Mouse (Mus musculus): Measurements from ENCODE around the gene Ankrd63. TPM values are rescaled to one million over a fixed set of nuclear protein-coding genes. Genes with fewer than 3 reads are reported as not detected.
A peak's percentile ranks its signal among the peaks of the same experiment; 100 is the strongest.

Gene Ankrd63
- polyA plus RNA-seq (2016; fragmentation: Nextera tagmentation; extraction: Ambion mirVana) = not detected in 2 replicates

- peaks cover 54% of the 10 kb centered on the region for H3K4me1 ChIP-seq (replicated peaks)
- H3K27ac ChIP-seq = peak within 1 kb of the TSS; percentile 30; the same call in 1 of the 2 replicates
- H3K9me3 ChIP-seq = no peaks in the 10 kb centered on the region
- no peaks in the 10 kb centered on the region for H3K36me3 ChIP-seq
- peak; percentile 38 for DNase-seq (ENCODE audit: low spot score)
- H3K27me3 ChIP-seq (ENCODE audit: insufficient read depth, poor library complexity, severe bottlenecking) = peaks cover 100% of the 10 kb centered on the region
- H3K4me3 ChIP-seq = peak within 1 kb of the TSS; percentile 53
- WGBS = under 1% methylated on average over 50 of the region's 50 CpGs
These were observed at the start of gene Ankrd63 for GRCm38 (mm10) chr2:118703913-118704730. Gene Ankrd63, minus strand, starts transcription at chr2:118703963.

- Histone ChIP-seq H3K9me3 (no peaks in the 10 kb centered on the region), H3K4me1 (replicated peaks) (peaks cover 36% of the 10 kb centered on the region), H3K27ac (no peak overlapping the region), H3K36me3 (peaks cover 25% of the 10 kb centered on the region; the same call in 1 of the 2 replicates), H3K4me3 (no peak overlapping the region), H3K27me3 (ENCODE audit: insufficient read depth, poor library complexity, severe bottlenecking) (peaks cover 35% of the 10 kb centered on the region)
- no peak for DNase-seq (ENCODE audit: low spot score)
- WGBS = 76% methylated on average over 4 of the region's 4 CpGs
These were observed 49.0 kb upstream of the Ankrd63 start for GRCm38 (mm10) chr2:118752792-118753108.

GRCm38 (mm10) chr2:118751896-118752791, 48.4 kb upstream of the Ankrd63 start:
- peaks cover 25% of the 10 kb centered on the region; the same call in 1 of the 2 replicates for H3K36me3 ChIP-seq
- DNase-seq (ENCODE audit: low spot score) = no peak
- peaks cover 38% of the 10 kb centered on the region for H3K4me1 ChIP-seq (replicated peaks)
- H3K27ac ChIP-seq = no peak overlapping the region
- H3K9me3 ChIP-seq = no peaks in the 10 kb centered on the region
- no peak overlapping the region for H3K4me3 ChIP-seq
- 74% methylated on average over 16 of the region's 16 CpGs for WGBS
- H3K27me3 ChIP-seq (ENCODE audit: insufficient read depth, poor library complexity, severe bottlenecking) = peaks cover 35% of the 10 kb centered on the region

- Histone ChIP-seq H3K27ac (no peak overlapping the region), H3K4me3 (no peak overlapping the region), H3K27me3 (ENCODE audit: insufficient read depth, poor library complexity, severe bottlenecking) (peaks cover 25% of the 10 kb centered on the region; the same call in 1 of the 2 replicates), H3K9me3 (no peaks in the 10 kb centered on the region), H3K4me1 (replicated peaks) (peaks cover 51% of the 10 kb centered on the region), H3K36me3 (peaks cover 25% of the 10 kb centered on the region; the same call in 1 of the 2 replicates)
- 85% methylated on average over 8 of the region's 8 CpGs for WGBS
- DNase-seq (ENCODE audit: low spot score) = no peak
These were observed 46.7 kb upstream of the Ankrd63 start for GRCm38 (mm10) chr2:118750476-118750875.

- Histone ChIP-seq H3K9me3 (no peaks in the 10 kb centered on the region), H3K4me3 (no peak overlapping the region), H3K27ac (no peak overlapping the region), H3K4me1 (replicated peaks) (peaks cover 62% of the 10 kb centered on the region), H3K36me3 (peaks cover 25% of the 10 kb centered on the region; the same call in 1 of the 2 replicates), H3K27me3 (ENCODE audit: insufficient read depth, poor library complexity, severe bottlenecking) (peaks cover 32% of the 10 kb centered on the region)
- 28% methylated on average over 10 of the region's 10 CpGs for WGBS
- no peak for DNase-seq (ENCODE audit: low spot score)
These were observed 45.6 kb upstream of the Ankrd63 start for GRCm38 (mm10) chr2:118749341-118749884.

- H3K9me3 ChIP-seq = no peaks in the 10 kb centered on the region
- no peak overlapping the region for H3K27ac ChIP-seq
- peaks cover 50% of the 10 kb centered on the region for H3K27me3 ChIP-seq (ENCODE audit: insufficient read depth, poor library complexity, severe bottlenecking)
- no peak for DNase-seq (ENCODE audit: low spot score)
- H3K36me3 ChIP-seq = peaks cover 25% of the 10 kb centered on the region; the same call in 1 of the 2 replicates
- WGBS = 48% methylated on average over 10 of the region's 10 CpGs
- H3K4me1 ChIP-seq (replicated peaks) = peaks cover 64% of the 10 kb centered on the region
- H3K4me3 ChIP-seq = peak overlapping the region; percentile 95
These were observed 43.7 kb upstream of the Ankrd63 start for GRCm38 (mm10) chr2:118747301-118747960.

- DNase-seq (ENCODE audit: low spot score) = peak; percentile 64
- peak overlapping the region; percentile 95 for H3K4me3 ChIP-seq
- H3K27me3 ChIP-seq (ENCODE audit: insufficient read depth, poor library complexity, severe bottlenecking) = peaks cover 52% of the 10 kb centered on the region
- peaks cover 61% of the 10 kb centered on the region for H3K4me1 ChIP-seq (replicated peaks)
- H3K27ac ChIP-seq = peak overlapping the region; percentile 92
- 3% methylated on average over 112 of the region's 113 CpGs for WGBS
- H3K9me3 ChIP-seq = no peaks in the 10 kb centered on the region
- peaks cover 25% of the 10 kb centered on the region; the same call in 1 of the 2 replicates for H3K36me3 ChIP-seq
These were observed 42.4 kb upstream of the Ankrd63 start for GRCm38 (mm10) chr2:118745915-118746901.

GRCm38 (mm10) chr2:118745232-118745884, 41.6 kb upstream of the Ankrd63 start, which contains the start of gene Inafm2:
Gene Inafm2, plus strand, starts transcription at chr2:118745758.
- Histone ChIP-seq H3K27me3 (ENCODE audit: insufficient read depth, poor library complexity, severe bottlenecking) (peaks cover 50% of the 10 kb centered on the region), H3K9me3 (no peaks in the 10 kb centered on the region), H3K4me1 (replicated peaks) (peaks cover 59% of the 10 kb centered on the region), H3K27ac (peak within 1 kb of the TSS; percentile 92), H3K36me3 (peaks cover 20% of the 10 kb centered on the region; the same call in 1 of the 2 replicates), H3K4me3 (peak within 1 kb of the TSS; percentile 95)
- WGBS = 3% methylated on average over 57 of the region's 57 CpGs
- DNase-seq (ENCODE audit: low spot score) = peak; percentile 89

GRCm38 (mm10) chr2:118744621-118745020, 40.9 kb upstream of the Ankrd63 start:
- 10% methylated on average over 7 of the region's 7 CpGs for WGBS
- peak overlapping the region; percentile 95 for H3K4me3 ChIP-seq

GRCm38 (mm10) chr2:118743261-118743943, 39.6 kb upstream of the Ankrd63 start:
- WGBS = 34% methylated on average over 8 of the region's 8 CpGs
- H3K27me3 ChIP-seq (ENCODE audit: insufficient read depth, poor library complexity, severe bottlenecking) = peaks cover 45% of the 10 kb centered on the region

More at GRCm38 (mm10) chr2:118744621-118745020, 40.9 kb upstream of the Ankrd63 start:
- Histone ChIP-seq H3K4me1 (replicated peaks) (peaks cover 52% of the 10 kb centered on the region), H3K36me3 (peaks cover 13% of the 10 kb centered on the region; the same call in 1 of the 2 replicates), H3K9me3 (no peaks in the 10 kb centered on the region), H3K27ac (no peak overlapping the region), H3K27me3 (ENCODE audit: insufficient read depth, poor library complexity, severe bottlenecking) (peaks cover 50% of the 10 kb centered on the region)
- no peak for DNase-seq (ENCODE audit: low spot score)

More at GRCm38 (mm10) chr2:118743261-118743943, 39.6 kb upstream of the Ankrd63 start:
- Histone ChIP-seq H3K9me3 (no peaks in the 10 kb centered on the region), H3K36me3 (peaks cover 2% of the 10 kb centered on the region; the same call in 1 of the 2 replicates), H3K27ac (no peak overlapping the region), H3K4me3 (no peak overlapping the region), H3K4me1 (replicated peaks) (peaks cover 39% of the 10 kb centered on the region)
- DNase-seq (ENCODE audit: low spot score) = peak; percentile 32

Measured in hindbrain, embryonic 10.5 days (tissue).